Mouse (Mus musculus): Measurements from ENCODE around the gene Trp53bp1. TPM values are rescaled to one million over a fixed set of nuclear protein-coding genes. Genes with fewer than 3 reads are reported as not detected.

Trp53bp1 gene
- total and polyA plus RNA-seq, 2 experiments: 6.8 to 9.1 TPM

GRCm38 (mm10) chr2:121228135-121228534 lies 43.1 kb downstream of the Trp53bp1 start:
- Histone ChIP-seq H3K36me3 (ENCODE audit: control insufficient read depth, insufficient read depth, low read length) (peaks cover 16% of the 10 kb centered on the region), H3K9ac (ENCODE audit: low read depth, low read length) (no peak overlapping the region), H3K27me3 (ENCODE audit: control insufficient read depth, insufficient read depth, low read length) (no peaks in the 10 kb centered on the region), H3K27ac (replicated peaks; ENCODE audit: insufficient read depth, low read depth, low read length) (no peak overlapping the region), H3K4me1 (ENCODE audit: control insufficient read depth, insufficient read depth, low read length) (no peaks in the 10 kb centered on the region), H3K79me2 (ENCODE audit: control insufficient read depth, insufficient read depth, low read length) (no peaks in the 10 kb centered on the region), H3K4me3 (ENCODE audit: insufficient read depth, low read depth, low read length) (no peak overlapping the region)
- DNase-seq (ENCODE audit: extremely low read depth, low read depth, low spot score): no peak
- WGBS: 96% methylated on average over 4 of the region's 4 CpGs
- TF ChIP-seq CTCF (IDR thresholded peaks at IDR 0.05; ENCODE audit: low read depth, low read length) (no peak), POLR2A (IDR thresholded peaks at IDR 0.05; ENCODE audit: extremely low read depth, insufficient read depth, low read length) (no peak)

- Histone ChIP-seq H3K4me3 (ENCODE audit: insufficient read depth, low read depth, low read length) (no peak overlapping the region), H3K27ac (replicated peaks; ENCODE audit: insufficient read depth, low read depth, low read length) (no peak overlapping the region), H3K4me1 (ENCODE audit: control insufficient read depth, insufficient read depth, low read length) (peaks cover 2% of the 10 kb centered on the region; the same call in 1 of the 2 replicates), H3K9ac (ENCODE audit: low read depth, low read length) (no peak overlapping the region), H3K27me3 (ENCODE audit: control insufficient read depth, insufficient read depth, low read length) (no peaks in the 10 kb centered on the region), H3K36me3 (ENCODE audit: control insufficient read depth, insufficient read depth, low read length) (peaks cover 13% of the 10 kb centered on the region), H3K79me2 (ENCODE audit: control insufficient read depth, insufficient read depth, low read length) (no peaks in the 10 kb centered on the region)
- TF ChIP-seq POLR2A (IDR thresholded peaks at IDR 0.05; ENCODE audit: extremely low read depth, insufficient read depth, low read length): no peak
- TF ChIP-seq CTCF (IDR thresholded peaks at IDR 0.05; ENCODE audit: low read depth, low read length): no peak
- no peak for DNase-seq (ENCODE audit: extremely low read depth, low read depth, low spot score)
- 92% methylated on average over 2 of the region's 2 CpGs for WGBS
These were observed 48.2 kb downstream of the Trp53bp1 start for GRCm38 (mm10) chr2:121223010-121223409.

GRCm38 (mm10) chr2:121219994-121220393 lies 51.2 kb downstream of the Trp53bp1 start:
- TF ChIP-seq CTCF (IDR thresholded peaks at IDR 0.05; ENCODE audit: low read depth, low read length) (no peak), POLR2A (IDR thresholded peaks at IDR 0.05; ENCODE audit: extremely low read depth, insufficient read depth, low read length) (no peak)
- no peak overlapping the region for H3K4me3 ChIP-seq (ENCODE audit: insufficient read depth, low read depth, low read length)
- no peak overlapping the region for H3K27ac ChIP-seq (replicated peaks; ENCODE audit: insufficient read depth, low read depth, low read length)
- H3K79me2 ChIP-seq (ENCODE audit: control insufficient read depth, insufficient read depth, low read length): no peaks in the 10 kb centered on the region; the same call in 1 of the 2 replicates
- peaks cover 7% of the 10 kb centered on the region; the same call in 1 of the 2 replicates for H3K36me3 ChIP-seq (ENCODE audit: control insufficient read depth, insufficient read depth, low read length)
- H3K4me1 ChIP-seq (ENCODE audit: control insufficient read depth, insufficient read depth, low read length): peaks cover 2% of the 10 kb centered on the region
- DNase-seq (ENCODE audit: extremely low read depth, low read depth, low spot score): no peak
- no peaks in the 10 kb centered on the region for H3K27me3 ChIP-seq (ENCODE audit: control insufficient read depth, insufficient read depth, low read length)
- no peak overlapping the region for H3K9ac ChIP-seq (ENCODE audit: low read depth, low read length)

- Histone ChIP-seq H3K9ac (ENCODE audit: low read depth, low read length) (no peak overlapping the region), H3K79me2 (ENCODE audit: control insufficient read depth, insufficient read depth, low read length) (no peaks in the 10 kb centered on the region; the same call in 1 of the 2 replicates), H3K27ac (replicated peaks; ENCODE audit: insufficient read depth, low read depth, low read length) (no peak overlapping the region), H3K4me3 (ENCODE audit: insufficient read depth, low read depth, low read length) (no peak overlapping the region), H3K4me1 (ENCODE audit: control insufficient read depth, insufficient read depth, low read length) (peaks cover 2% of the 10 kb centered on the region), H3K36me3 (ENCODE audit: control insufficient read depth, insufficient read depth, low read length) (peaks cover 7% of the 10 kb centered on the region; the same call in 1 of the 2 replicates), H3K27me3 (ENCODE audit: control insufficient read depth, insufficient read depth, low read length) (no peaks in the 10 kb centered on the region)
- no peak for TF ChIP-seq POLR2A (IDR thresholded peaks at IDR 0.05; ENCODE audit: extremely low read depth, insufficient read depth, low read length)
- TF ChIP-seq CTCF (IDR thresholded peaks at IDR 0.05; ENCODE audit: low read depth, low read length): no peak
- DNase-seq (ENCODE audit: extremely low read depth, low read depth, low spot score): no peak
These were observed 52.0 kb downstream of the Trp53bp1 start for GRCm38 (mm10) chr2:121219177-121219576.

GRCm38 (mm10) chr2:121214491-121214890 lies 56.7 kb downstream of the Trp53bp1 start:
- Histone ChIP-seq H3K4me1 (ENCODE audit: control insufficient read depth, insufficient read depth, low read length) (peaks cover 2% of the 10 kb centered on the region), H3K79me2 (ENCODE audit: control insufficient read depth, insufficient read depth, low read length) (no peaks in the 10 kb centered on the region; the same call in 1 of the 2 replicates), H3K27ac (replicated peaks; ENCODE audit: insufficient read depth, low read depth, low read length) (no peak overlapping the region), H3K27me3 (ENCODE audit: control insufficient read depth, insufficient read depth, low read length) (no peaks in the 10 kb centered on the region), H3K4me3 (ENCODE audit: insufficient read depth, low read depth, low read length) (no peak overlapping the region), H3K9ac (ENCODE audit: low read depth, low read length) (no peak overlapping the region), H3K36me3 (ENCODE audit: control insufficient read depth, insufficient read depth, low read length) (peaks cover 17% of the 10 kb centered on the region)
- TF ChIP-seq CTCF (IDR thresholded peaks at IDR 0.05; ENCODE audit: low read depth, low read length) (no peak), POLR2A (IDR thresholded peaks at IDR 0.05; ENCODE audit: extremely low read depth, insufficient read depth, low read length) (no peak)
- DNase-seq (ENCODE audit: extremely low read depth, low read depth, low spot score): peak; percentile 18
- 36% methylated on average over 3 of the region's 3 CpGs for WGBS

- Histone ChIP-seq H3K9ac (ENCODE audit: low read depth, low read length) (no peak overlapping the region), H3K79me2 (ENCODE audit: control insufficient read depth, insufficient read depth, low read length) (no peaks in the 10 kb centered on the region), H3K4me3 (ENCODE audit: insufficient read depth, low read depth, low read length) (no peak overlapping the region), H3K27me3 (ENCODE audit: control insufficient read depth, insufficient read depth, low read length) (no peaks in the 10 kb centered on the region), H3K4me1 (ENCODE audit: control insufficient read depth, insufficient read depth, low read length) (no peaks in the 10 kb centered on the region), H3K36me3 (ENCODE audit: control insufficient read depth, insufficient read depth, low read length) (peaks cover 57% of the 10 kb centered on the region), H3K27ac (replicated peaks; ENCODE audit: insufficient read depth, low read depth, low read length) (no peak overlapping the region)
- DNase-seq (ENCODE audit: extremely low read depth, low read depth, low spot score): no peak
- WGBS: 94% methylated on average over 3 of the region's 3 CpGs
- TF ChIP-seq CTCF (IDR thresholded peaks at IDR 0.05; ENCODE audit: low read depth, low read length) (no peak), POLR2A (IDR thresholded peaks at IDR 0.05; ENCODE audit: extremely low read depth, insufficient read depth, low read length) (no peak)
These were observed 64.7 kb downstream of the Trp53bp1 start for GRCm38 (mm10) chr2:121206541-121206940.
